Mouse (Mus musculus): ENCODE results near the gene Pramef8. TPM values are rescaled to one million over a fixed set of nuclear protein-coding genes. Genes with fewer than 3 reads are reported as not detected.

Gene Pramef8
- polyA plus RNA-seq (2015; fragmentation: Nextera tagmentation; extraction: Ambion mirVana), result 6.9 and 9.2 TPM in 2 replicates

GRCm38 (mm10) chr4:143412219-143413092, at the start of gene Pramef8:
Gene Pramef8, plus strand, starts transcription at chr4:143412426.

GRCm38 (mm10) chr4:143394181-143394580, 18.0 kb upstream of the Pramef8 start, which contains the start of gene Pramel1:
Gene Pramel1, plus strand, starts transcription at chr4:143394428.

GRCm38 (mm10) chr4:143450224-143450623, 38.0 kb downstream of the Pramef8 start, which contains the start of gene Oog4:
Gene Oog4, minus strand, starts transcription at chr4:143450324.

Other genes starting within 250 kb of the Pramef8 start
- gene Prdm2, start 199.4 kb upstream of the Pramef8 start, polyA plus RNA-seq (2015; fragmentation: Nextera tagmentation; extraction: Ambion mirVana), result 5.2 and 6.7 TPM in 2 replicates
- 153 and 177 TPM in 2 replicates for gene Pdpn, start 112.9 kb upstream of the Pramef8 start, polyA plus RNA-seq (2015; fragmentation: Nextera tagmentation; extraction: Ambion mirVana)
- 0.06 TPM in 1 of 2 replicates, not detected in the other for gene Lrrc38, start 62.7 kb upstream of the Pramef8 start, polyA plus RNA-seq (2015; fragmentation: Nextera tagmentation; extraction: Ambion mirVana)
- not detected in 2 replicates for gene Pramel1, start 18.0 kb upstream of the Pramef8 start, polyA plus RNA-seq (2015; fragmentation: Nextera tagmentation; extraction: Ambion mirVana)
- not detected in 2 replicates for gene Oog4, start 37.9 kb downstream of the Pramef8 start, polyA plus RNA-seq (2015; fragmentation: Nextera tagmentation; extraction: Ambion mirVana)
- not detected in 2 replicates for gene Gm13043, start 98.9 kb downstream of the Pramef8 start, polyA plus RNA-seq (2015; fragmentation: Nextera tagmentation; extraction: Ambion mirVana)
- gene Gm13040, start 123.5 kb downstream of the Pramef8 start, polyA plus RNA-seq (2015; fragmentation: Nextera tagmentation; extraction: Ambion mirVana), result not detected in 2 replicates
- not detected in 2 replicates for gene BC080695, start 139.3 kb downstream of the Pramef8 start, polyA plus RNA-seq (2015; fragmentation: Nextera tagmentation; extraction: Ambion mirVana)
- not detected in 2 replicates for gene Gm13057, start 139.3 kb downstream of the Pramef8 start, polyA plus RNA-seq (2015; fragmentation: Nextera tagmentation; extraction: Ambion mirVana)
- not detected in 2 replicates for gene Gm13083, start 202.6 kb downstream of the Pramef8 start, polyA plus RNA-seq (2015; fragmentation: Nextera tagmentation; extraction: Ambion mirVana)
- not detected in 2 replicates for gene Gm13088, start 244.8 kb downstream of the Pramef8 start, polyA plus RNA-seq (2015; fragmentation: Nextera tagmentation; extraction: Ambion mirVana)

Measured in urinary bladder, postnatal 0 days (tissue).